Mouse (Mus musculus) brain, embryonic 18.5 days (tissue): ENCODE measurements around the gene Dtnb.

ENCODE experiments used
- DNase-seq: peaks from one replicate; pipeline ENCODE4 v3.0.0-alpha.2; 2012; ENCODE audit warnings: low read depth, low spot score

Dtnb gene

GRCm38 (mm10) chr12:3732623-3733265, 160.6 kb downstream of the Dtnb start:
- no peak for DNase-seq

- no peak for DNase-seq
Observed at GRCm38 (mm10) chr12:3733328-3733727, 161.1 kb downstream of the Dtnb start.

GRCm38 (mm10) chr12:3737009-3737408, 164.8 kb downstream of the Dtnb start:
- no peak for DNase-seq

- DNase-seq, result no peak
Observed at GRCm38 (mm10) chr12:3738741-3739529, 166.8 kb downstream of the Dtnb start.

GRCm38 (mm10) chr12:3739749-3740704, 167.8 kb downstream of the Dtnb start:
- no peak for DNase-seq

- no peak for DNase-seq
Observed at GRCm38 (mm10) chr12:3740705-3741081, 168.5 kb downstream of the Dtnb start.

GRCm38 (mm10) chr12:3745432-3746105, 173.4 kb downstream of the Dtnb start:
- no peak for DNase-seq

- no peak for DNase-seq
Observed at GRCm38 (mm10) chr12:3746369-3746768, 174.2 kb downstream of the Dtnb start.

GRCm38 (mm10) chr12:3747583-3747982, 175.4 kb downstream of the Dtnb start:
- DNase-seq, result no peak

GRCm38 (mm10) chr12:3755522-3755921, 183.3 kb downstream of the Dtnb start:
- DNase-seq, result no peak

GRCm38 (mm10) chr12:3756216-3756615, 184.0 kb downstream of the Dtnb start:
- DNase-seq, result no peak

GRCm38 (mm10) chr12:3758127-3758526, 185.9 kb downstream of the Dtnb start:
- no peak for DNase-seq

- DNase-seq, result no peak
Observed at GRCm38 (mm10) chr12:3759419-3759818, 187.2 kb downstream of the Dtnb start.

GRCm38 (mm10) chr12:3760876-3761590, 188.9 kb downstream of the Dtnb start:
- DNase-seq, result no peak

GRCm38 (mm10) chr12:3761591-3762295, 189.6 kb downstream of the Dtnb start:
- DNase-seq, result no peak

- no peak for DNase-seq
Observed at GRCm38 (mm10) chr12:3764191-3764804, 192.1 kb downstream of the Dtnb start.

GRCm38 (mm10) chr12:3767360-3767759, 195.2 kb downstream of the Dtnb start:
- no peak for DNase-seq

- no peak for DNase-seq
Observed at GRCm38 (mm10) chr12:3768391-3768790, 196.2 kb downstream of the Dtnb start.

- no peak for DNase-seq
Observed at GRCm38 (mm10) chr12:3770546-3770945, 198.4 kb downstream of the Dtnb start.

GRCm38 (mm10) chr12:3771080-3771479, 198.9 kb downstream of the Dtnb start:
- no peak for DNase-seq
